Mouse (Mus musculus): Measurements from ENCODE around the gene Ptprcap.
A peak's percentile ranks its signal among the peaks of the same experiment; 100 is the strongest.

Ptprcap gene

DNA sequence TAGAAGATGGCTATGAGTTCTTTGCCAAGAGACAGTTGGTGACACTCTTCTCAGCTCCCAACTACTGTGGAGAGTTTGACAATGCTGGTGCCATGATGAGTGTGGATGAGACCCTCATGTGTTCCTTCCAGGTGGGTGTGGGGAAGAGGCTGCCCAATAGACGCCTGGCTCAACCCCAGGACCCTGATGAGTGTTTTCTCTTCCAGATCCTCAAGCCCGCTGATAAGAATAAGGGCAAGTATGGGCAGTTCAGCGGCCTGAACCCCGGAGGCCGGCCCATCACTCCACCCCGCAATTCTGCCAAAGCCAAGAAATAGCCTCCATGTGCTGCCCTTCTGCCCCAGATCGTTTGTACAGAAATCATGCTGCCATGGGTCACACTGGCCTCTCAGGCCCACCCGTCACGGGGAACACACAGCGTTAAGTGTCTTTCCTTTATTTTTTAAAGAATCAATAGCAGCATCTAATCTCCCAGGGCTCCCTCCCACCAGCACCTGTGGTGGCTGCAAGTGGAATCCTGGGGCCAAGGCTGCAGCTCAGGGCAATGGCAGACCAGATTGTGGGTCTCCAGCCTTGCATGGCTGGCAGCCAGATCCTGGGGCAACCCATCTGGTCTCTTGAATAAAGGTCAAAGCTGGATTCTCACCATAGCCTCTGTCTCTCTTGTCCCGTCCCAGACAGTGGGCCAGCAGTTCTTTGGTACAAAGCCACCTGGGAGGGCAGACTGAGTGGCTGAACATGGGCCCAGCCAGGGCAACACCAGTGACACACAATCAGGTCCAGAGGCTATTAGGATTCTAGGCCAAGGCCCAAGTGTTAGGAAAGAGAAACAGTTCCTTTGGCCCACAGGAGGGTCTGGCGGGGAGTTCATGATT is 41.6 kb downstream of the Ptprcap start:
- no peak for DNase-seq (ENCODE audit: low read depth)

DNA sequence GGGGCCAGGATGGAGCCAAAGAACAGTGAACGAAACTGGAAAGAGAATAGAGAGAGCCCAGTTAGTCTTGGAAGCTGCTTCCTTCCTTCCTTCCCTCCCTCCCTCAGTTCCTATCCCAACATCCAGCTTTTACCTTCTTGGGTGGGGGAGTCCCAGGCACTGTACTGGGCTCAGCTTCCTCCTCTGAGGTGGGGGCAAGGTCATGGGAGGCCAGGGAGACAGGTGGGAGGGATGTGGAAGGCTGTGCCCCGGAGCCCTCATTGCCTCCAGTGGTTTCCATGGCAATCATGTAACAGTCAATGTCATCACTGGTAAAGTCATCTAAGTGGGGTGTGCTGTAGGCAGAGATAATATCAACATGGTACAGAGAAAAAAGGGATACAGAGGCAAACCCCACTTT is 42.6 kb downstream of the Ptprcap start:
- DNase-seq (ENCODE audit: low read depth), result no peak

DNA sequence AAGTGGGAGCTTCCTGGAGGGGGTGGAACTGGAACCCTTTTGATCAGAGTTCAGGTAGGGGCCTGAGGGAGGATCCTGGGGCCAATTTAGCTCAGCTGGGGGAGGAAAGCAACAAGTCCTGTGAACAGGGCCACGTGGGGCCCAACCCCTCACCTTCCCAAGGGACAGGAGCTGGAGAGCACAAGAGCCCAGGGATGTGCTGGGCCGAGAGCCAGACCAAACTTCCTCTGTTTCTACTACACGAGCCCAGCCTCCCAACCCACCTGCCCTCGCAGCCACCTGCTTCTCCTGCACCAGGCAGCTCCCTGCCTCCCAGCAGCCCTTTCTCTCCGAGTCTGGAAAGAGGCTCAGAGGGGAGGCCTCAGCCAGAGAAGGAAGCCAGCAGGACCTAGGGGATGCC is 43.1 kb downstream of the Ptprcap start:
- DNase-seq (ENCODE audit: low read depth), result peak; percentile 44

DNA sequence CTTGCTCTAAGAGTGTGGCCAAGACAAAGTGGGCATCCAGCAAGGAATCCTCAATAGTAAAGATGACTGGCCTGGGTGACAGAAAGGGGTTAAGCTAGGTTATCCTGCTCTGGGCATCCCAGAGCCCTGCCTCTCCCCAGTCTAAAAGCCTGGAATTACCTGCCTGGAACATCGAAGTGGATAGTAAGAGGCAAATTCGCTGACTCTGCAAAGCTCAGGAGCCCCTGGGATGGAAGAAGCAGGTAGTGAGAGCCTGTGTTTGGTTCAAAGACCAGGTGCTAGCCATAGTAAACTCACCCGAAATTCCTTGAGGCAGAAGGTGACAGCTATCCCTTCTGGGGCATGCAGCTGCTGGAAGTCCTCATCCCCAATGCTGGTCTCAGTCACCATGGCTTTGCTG is 43.8 kb downstream of the Ptprcap start:
- no peak for DNase-seq (ENCODE audit: low read depth)

DNA sequence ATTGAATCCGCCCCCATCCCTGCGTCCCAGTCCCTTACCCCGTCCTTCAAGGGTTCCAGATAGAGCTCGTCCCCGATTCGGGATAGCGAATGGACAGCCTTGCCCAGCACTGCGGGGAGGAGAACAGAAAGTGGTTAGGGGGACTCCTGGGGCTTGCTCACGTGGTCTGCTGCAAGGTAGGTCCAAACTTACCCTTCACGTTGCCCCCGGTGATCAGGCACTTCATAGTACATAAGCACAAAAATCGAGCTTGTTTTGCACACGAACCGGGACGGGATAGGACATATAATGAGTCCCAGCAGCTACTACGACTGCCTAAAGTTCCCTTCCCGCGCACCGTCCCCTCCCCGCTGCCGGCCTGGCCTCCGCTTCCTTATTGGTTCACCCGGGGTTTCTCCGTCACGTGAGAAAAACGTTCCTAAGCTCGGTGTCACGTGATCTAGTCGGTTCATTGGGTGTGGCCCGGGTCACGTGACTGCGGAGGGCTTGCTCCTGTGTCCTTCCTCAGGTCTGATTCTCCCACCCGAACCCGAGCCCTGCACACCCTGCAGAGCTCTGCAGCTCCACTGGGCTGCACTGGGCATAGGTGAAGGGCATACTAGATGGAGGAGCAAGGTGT is 48.0 kb downstream of the Ptprcap start, which contains the start of gene Rad9a:
Gene Rad9a, minus strand, starts transcription at position 372 of the 619 bp plus-strand sequence.
- peak; percentile 99 for DNase-seq (ENCODE audit: low read depth)

DNA sequence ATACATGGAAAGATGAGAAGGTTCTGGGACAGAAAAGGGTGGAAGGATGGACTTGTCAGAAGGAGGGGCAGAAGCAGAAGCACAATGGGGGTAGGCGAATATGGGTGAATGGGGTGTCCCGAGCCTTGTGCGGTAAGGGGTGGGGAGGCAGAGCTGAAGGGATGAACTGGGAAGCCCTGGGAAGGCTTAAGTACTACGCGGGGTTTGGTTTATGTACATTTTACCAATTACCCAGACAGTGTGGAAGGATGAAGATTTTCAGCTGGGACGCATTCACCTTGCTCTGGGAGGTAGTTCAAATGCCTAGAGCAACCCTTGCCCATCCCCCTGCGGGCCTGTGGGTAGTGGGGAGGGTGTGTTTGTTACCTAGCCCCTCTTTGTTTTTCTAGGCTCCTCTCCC is 48.7 kb downstream of the Ptprcap start:
- DNase-seq (ENCODE audit: low read depth), result no peak

DNA sequence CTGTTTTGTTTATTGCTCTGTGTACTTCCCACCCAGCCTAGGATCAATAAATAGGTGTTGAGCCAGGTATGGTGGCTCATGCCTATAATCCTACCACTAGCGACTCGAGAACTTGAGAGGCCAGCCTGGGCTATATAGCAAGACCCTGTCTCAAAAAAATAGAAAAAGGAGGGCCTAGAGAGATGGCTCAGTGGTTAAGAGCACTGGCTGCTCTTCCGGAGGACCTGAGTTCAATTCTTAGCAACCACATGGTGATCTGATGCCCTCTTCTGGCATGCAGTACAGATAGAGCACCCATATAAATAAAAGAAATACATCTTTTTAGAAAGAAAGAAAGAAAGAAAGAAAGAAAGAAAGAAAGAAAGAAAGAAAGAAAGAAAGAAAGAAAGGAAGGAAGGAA is 49.7 kb downstream of the Ptprcap start:
- DNase-seq (ENCODE audit: low read depth), result no peak

DNA sequence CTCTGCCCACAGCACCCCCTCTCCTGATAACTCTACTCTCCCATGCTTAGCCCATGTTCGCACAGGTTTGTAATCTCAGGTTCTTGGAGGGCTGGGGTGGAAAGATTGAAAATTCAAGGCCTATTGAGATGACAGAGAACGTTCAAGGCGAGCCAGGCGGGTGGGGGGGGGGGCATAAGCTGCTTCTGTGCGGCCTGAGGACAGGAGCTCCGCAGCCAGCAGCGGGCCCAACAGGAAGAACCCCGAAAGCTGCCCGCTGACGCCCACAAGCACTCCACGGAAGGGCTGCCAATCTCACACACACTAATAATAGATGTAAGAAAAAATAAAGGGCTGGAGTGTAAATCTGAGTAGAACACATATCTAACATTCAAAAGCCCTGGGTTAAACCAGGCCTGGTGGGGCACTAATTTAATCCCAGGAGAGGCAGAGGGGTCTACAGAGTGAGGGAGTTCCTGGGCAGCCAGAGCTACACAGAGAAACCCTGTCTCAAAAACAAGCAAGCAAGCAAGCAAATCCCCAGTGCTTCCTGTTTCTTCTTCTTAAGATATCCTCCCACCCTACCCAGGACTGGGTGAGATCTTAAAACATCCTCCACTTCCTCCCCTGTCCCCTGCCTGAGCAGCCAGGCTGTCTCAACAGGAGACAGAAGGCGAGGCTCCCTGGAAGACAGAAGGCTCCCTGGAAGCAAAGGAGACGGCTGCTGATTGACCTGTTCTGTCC is 50.4 kb downstream of the Ptprcap start:
- DNase-seq (ENCODE audit: low read depth), result no peak

DNA sequence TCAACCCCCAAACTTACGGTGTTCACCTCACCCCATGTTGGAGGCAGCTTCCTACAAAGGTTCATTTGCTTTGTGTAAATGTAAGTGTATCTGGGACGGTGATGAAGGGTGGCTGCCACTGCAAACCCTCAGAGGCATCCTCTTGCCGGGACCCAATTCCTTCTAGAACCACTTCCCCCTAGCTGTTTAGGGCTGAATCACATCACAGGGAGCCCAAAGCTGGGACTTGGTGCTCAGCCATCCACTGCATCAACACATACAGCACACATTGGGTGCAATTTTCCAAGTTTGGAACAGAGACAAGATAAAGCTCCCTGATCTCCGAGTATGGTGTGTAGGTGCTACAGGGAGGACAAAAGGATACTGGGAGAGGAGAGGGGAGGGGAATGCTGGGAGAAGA is 51.5 kb downstream of the Ptprcap start:
- DNase-seq (ENCODE audit: low read depth), result peak; percentile 53
